Mouse (Mus musculus) c-Kit-negative CD71-positive TER-119-positive erythroid progenitor cells, embryonic 14.5 days (primary cell): Measurements from ENCODE around the gene Pla2g2d.

Experiments
- DNase-seq: peaks from one replicate; pipeline ENCODE4 v3.0.0-alpha.2; 2013; ENCODE audit warnings: low read depth, low spot score

Pla2g2d gene

DNA sequence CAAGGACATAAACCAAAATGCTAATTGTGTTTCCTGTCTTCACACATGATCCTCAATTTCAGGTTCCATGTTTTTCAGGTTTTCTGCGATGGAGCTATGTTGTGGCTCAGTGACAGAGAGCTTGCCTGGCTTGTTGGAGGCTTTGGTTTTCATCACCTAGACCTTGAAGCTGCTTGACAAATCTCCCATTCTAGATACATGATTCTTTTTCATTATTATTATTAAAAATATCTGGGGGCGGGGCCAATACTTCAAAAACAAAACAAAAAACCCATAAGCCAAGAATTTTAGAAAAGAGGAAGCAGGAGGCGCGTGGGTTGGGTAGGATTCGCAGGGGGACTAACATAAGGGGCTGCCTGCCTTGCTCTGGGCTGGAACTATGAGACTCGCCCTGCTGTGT is at the start of gene Pla2g2d:
Gene Pla2g2d (plus strand): TSS at position 301 of the 400 bp plus-strand sequence.
- no peak for DNase-seq

DNA sequence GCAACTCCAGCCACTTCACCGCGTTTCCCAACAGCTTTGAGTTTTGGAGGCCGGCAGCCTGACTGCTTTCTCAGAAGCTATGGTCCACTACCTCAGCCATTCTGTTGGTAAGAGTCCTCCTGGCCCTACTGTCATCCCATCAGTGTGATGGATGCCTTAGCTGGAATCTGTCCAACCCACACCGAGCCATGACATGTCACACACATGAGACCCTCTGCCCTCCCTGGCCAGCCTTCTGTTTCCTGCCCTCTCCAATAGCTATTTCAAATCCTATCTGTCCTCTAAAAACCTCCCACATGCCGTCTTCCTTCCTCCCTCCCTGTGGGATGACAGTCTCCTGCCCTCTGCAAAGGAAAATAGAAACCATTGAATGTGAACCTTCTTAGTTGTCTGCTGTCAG is 49.8 kb upstream of the Pla2g2d start:
- no peak for DNase-seq

DNA sequence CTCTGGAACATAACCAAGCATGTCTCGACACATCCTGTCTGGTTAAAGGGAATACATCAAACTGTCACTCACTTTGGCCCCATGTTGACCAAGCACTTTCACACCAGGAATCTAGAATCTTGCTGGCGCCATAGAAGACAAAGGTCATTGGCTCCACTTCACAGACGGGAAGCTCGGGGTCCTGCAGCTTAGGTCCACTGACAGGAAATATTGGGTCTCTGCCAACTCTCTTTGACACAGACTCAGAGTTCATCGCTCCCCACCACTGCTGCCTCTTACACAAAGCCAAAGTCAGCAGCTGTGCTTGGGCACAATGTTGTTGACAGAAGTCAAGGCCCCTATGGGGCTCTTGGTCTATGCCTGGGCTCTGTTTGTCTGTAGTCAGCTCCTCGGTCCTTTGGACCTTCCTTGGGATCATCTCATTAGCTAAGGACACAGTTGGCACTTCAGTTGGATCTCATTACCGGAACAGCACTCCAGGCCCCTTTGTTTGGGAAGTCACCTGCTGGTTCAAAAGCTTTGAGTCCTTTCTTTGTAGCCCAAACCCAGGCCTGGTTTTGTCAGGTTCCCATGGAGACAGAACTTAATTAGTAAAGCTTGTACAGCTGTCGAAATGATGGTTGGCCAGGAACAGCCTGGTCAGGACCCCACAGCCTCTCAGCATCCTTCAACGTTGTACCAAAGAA is 46.4 kb upstream of the Pla2g2d start:
- DNase-seq, result no peak

DNA sequence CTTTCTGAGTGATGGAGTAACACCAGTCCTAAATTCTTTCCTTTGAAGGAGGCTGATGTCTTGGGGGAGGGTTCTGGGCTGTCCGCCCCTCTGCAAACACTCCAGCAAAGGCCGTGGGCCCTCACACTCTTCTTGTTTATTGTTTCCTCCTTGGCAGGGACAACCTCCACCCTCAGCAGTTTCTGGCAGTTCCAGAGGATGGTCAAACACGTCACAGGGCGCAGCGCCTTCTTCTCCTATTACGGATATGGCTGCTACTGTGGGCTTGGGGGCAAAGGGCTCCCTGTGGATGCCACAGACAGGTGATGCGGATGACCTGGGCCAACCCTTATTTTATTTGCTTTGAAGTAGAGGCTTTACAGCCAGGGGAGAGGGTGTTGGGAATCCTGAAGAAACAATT is 41.4 kb upstream of the Pla2g2d start:
- no peak for DNase-seq

DNA sequence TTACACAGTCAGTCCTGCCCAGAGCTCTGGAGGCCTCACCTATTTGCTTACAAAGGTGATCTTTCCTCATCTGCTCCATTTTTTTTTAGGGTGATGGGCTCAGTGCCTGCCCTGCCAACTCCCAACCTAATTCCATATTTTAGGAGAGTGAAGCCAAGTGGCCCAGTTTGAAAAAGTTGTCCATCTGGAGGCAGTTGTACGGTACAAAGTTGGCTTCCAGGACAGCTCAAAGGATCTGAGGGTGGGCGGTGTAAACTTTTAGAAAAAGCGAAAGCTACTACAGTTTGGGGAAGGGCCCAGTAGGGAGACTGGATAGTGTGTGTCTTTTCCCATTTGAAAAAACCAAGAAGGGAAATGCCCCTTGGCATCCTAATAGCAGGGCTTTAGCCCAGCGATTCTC is 40.7 kb upstream of the Pla2g2d start:
- no peak for DNase-seq

DNA sequence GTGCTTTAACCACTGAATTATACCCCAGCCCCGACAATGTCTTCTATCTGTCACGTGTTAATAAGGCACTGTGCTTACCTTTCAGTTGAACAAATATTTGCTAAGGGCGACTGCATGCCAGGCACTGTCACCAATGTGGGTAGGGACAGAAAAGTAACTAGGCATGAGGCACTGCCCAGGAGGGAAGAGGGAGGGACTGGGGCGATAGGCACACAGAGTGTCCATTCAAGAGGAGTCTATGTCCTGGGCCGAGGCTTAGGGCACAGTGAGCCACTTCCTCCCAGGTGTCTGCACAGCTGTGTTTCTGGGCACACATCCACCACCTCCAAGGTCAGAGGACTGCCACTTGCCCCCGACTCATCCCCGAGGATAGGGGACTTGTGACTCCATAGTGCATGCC is 38.5 kb upstream of the Pla2g2d start, which contains the start of gene Ubxn10:
Gene Ubxn10 (minus strand): TSS at position 137 of the 400 bp plus-strand sequence.
- DNase-seq, result no peak

DNA sequence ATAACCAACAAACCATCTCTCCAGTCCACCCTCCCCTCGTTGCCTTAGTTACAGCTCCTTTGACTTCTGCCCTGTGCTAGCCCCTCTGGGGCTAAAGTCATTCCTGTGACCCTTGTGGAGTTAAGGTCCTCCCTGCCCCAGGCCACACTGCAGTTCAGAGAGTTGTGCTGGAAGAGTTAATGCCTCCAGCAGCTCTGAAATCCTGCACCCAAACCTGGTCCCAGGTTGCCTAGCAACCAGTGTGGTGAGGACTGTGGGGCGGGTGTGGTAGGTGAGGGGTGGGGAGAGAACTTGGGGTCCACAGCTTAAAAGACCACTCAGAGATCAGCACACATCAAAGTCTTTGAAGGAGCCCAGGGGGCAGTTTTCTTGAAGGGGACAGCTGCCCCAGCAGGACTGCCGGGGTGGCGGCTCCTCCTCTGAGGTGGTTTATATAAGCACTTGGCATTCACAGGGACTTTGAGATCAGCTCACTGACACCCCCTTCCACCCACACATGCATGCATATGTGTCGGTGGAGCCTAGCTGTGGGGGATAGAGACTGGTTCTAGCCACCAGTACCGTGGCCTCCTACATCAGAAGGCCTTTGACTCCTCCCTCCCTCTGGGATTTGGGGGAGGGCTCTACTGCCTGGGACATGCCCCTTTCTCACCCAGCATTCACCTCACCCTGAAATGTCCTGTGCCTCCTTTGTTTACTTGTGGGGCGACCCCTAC is 36.2 kb upstream of the Pla2g2d start:
- DNase-seq, result no peak

DNA sequence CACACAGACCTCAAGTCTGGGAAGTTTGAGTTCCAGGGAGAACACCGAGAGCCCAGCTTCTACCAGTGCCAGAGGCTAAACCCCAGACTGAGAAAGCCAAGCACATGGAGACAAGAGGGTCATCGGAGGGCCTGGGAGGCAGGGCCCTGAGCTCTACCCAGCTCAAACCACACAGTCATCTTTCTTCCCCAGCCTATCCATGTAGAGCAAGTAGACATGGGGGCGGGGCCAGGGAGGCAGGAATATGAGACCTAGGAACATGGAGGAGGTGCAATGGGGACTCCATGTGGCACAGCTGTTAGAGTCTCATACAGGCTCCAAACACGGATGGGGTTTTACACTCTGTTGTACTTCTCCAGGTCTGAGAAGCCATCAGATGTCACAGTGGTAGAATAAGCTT is 29.7 kb upstream of the Pla2g2d start:
- DNase-seq, result no peak

DNA sequence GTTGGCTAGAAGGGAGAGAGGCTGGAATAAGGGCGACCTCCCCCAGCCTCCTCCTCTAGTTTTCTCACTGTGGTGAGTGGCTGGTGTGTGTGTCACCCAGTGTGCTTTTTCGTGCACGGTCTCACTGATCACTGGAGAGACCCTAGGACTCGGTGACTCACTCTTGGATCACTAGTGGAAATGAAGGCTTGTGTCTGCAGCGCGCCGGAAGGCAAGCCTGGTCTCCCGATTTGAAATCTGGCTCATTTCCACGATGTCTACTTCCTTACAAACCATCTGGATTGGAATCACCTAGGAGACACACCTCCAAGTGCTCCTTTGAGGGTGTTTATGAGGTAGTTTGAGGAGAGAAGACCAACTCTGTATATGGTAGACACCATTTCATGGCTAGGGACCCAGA is 28.7 kb upstream of the Pla2g2d start:
- no peak for DNase-seq

DNA sequence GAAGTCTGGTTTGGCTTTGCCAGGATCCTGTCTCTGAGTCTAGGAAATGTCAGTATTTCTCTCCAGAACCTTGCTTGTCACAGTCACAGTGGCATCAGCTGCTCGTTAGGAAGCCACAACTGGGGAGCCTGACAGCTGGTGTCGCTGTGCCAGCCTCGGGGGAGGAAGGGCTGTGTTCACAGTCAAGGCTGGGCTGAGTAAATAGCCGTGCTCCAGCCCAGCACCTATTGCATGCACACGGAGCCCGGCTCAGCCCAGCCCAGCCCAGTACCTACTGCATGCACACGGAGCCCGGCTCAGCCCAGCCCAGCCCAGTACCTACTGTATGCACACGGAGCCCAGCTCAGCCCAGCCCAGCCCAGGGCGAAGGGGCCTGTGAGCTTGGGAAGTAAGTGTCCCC is 27.7 kb upstream of the Pla2g2d start:
- no peak for DNase-seq

DNA sequence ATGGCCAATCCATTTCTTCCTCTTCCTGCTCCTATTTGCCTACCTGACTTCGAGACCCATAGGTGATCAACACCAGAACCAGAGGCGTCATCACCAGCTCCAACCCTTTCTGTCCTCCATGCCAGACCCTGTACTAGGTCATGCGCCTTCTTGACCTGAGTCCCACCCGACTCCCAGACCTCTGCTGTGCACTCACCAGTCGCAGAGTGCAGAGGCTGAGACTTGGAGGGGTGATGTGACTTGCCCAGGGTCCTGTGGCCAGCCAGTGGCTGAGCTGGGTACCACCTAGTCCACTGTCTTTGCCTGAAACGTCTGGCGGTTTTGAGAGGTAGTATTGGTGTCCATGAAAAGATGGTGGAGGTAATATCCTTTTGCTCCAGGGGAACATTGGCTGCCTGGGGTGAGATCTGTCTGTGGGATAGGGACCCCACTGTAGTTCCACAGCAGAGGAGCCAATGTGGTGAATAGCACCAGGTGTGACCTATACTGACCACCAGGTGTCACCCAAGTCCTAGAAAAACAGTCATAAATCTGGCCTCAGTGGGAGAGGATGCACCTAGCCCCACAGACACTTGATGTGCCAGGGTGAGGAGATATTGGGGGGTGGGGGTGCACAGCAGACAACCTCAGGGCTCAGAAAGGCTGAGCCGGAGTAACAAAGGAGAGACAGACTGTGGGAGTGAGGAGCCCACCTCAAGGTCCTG is 27.0 kb upstream of the Pla2g2d start:
- no peak for DNase-seq

DNA sequence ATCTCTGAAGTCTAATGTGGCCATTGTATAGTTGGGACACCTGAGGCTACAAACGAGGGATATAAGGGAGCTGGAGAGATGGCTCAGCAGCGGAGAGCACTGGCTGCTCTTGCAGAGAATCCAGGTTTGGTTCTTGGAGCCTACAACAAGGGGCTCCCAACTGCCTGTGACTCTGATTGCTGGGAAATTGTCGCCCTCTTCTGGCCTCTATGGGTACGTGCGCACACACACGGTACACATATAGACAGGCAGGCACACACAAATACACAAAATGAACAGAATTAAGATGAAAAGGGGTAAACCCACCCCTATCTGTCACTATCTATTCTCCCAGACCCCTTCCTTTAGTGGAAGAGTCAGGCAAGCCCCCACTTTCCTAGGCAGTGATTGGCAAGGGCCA is 22.9 kb upstream of the Pla2g2d start:
- DNase-seq, result no peak

DNA sequence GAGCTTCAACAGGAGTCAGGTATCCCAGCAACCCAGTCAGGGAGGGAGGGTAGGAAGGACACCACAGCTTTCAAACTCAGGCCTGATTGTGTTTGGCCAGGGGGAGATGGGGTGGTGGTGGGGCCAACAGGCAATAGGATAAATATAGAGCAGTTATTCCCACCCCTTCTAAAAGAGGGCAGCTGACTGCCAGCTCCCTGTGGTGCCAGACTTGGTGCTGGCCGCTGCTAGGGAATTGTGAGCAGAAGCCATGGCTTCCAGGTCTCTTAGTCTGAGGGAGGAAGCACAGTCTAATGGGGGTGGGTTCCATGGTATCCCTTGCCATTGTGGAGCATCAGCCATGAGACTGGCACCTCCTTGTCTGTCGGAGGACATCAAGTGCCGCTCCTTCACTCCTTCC is 21.9 kb upstream of the Pla2g2d start:
- no peak for DNase-seq

DNA sequence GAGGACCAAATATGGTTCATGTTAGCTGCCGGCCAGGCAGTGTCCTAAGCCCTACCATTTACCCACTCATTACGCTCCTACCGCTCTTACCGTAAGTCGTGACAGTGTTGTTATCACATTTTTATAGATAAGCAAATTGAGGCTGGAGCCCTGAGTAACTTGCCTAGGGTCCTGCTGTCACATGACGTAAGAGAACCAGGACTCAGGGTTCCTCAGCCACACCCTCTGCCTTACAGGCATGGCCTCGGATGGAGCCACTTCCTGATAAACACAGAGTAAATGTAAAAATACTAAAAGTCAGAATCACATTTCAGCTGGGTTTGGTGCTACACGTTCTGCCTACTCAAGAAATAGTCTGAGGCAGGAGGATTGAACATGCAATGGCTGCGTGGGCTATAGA is 21.1 kb upstream of the Pla2g2d start:
- no peak for DNase-seq

DNA sequence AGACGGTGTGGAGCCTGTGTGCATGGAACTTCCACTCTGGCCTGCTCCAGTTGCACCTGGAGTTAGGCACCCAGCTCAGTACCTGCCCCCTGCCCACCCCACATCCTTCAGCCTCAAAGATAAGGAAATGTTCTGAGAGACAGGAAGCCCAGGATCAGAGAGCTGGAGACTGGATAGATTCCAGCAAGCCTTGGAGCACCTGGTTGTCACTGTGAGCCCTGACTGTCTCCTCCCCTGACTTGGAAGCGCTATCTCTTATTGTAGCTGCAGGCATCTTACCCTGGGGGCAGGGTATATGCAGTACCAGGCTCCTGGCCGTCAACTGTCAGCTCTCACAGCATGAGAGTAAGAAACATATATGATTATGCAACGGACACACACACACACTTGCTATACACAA is 20.1 kb upstream of the Pla2g2d start:
- no peak for DNase-seq

DNA sequence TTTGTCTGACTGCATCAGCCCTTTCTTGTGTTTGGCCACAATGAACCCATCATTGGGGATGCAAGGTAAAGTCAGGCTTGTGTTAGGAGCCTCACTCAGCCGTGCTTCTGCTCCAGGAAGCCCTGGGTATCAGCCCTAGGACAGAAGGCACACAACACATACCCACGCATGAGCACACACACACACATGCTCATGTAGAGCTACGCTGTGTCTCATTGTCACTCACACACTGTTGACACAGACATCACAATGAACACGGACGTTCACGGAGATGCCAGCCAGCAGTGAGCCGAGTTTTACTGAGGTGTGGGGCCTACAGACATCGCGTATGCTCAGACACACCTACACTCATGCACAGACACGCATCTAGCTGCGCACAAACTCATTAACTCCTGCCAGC is 19.6 kb upstream of the Pla2g2d start:
- no peak for DNase-seq

DNA sequence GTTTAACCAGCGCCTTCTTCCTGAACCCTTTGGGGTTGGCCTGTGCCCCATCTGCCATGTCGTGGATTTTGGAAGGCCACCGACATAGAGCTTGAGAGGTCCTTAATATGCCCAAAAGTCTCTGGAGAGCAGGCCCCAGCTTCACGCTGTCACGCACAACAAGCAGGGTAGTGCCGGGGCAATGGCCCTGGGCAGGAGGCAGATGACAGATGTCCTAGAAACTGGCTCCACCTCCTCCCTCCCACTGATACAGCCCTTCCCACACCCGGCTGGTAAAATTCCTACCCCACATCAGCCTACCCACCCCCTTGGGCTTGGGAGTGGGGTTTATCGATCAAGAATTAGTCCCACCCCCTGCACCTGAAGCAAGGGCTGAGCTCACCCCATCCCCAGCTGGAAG is 18.1 kb upstream of the Pla2g2d start, which contains the start of gene Pla2g2f:
Gene Pla2g2f (minus strand): TSS at position 211 of the 400 bp plus-strand sequence.
- no peak for DNase-seq

DNA sequence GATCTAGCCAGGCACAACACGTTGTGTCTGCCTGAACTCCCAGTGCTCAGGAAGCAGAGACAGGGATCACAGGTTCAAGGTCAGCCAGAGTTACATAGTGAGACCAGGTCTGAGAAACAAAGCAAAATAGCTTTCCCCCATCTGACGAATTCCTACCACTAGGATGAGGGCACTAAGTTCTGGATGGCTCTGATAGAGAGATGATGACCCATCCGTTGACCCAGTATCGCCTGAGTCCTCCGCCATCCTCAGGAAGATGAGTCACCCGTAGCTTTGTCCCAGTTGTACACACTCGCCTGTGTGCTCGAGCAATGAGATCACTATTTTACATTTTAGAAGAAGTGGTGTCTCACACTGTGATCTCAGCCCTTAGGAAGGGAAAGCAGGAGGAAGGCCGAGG is 13.3 kb upstream of the Pla2g2d start:
- no peak for DNase-seq

DNA sequence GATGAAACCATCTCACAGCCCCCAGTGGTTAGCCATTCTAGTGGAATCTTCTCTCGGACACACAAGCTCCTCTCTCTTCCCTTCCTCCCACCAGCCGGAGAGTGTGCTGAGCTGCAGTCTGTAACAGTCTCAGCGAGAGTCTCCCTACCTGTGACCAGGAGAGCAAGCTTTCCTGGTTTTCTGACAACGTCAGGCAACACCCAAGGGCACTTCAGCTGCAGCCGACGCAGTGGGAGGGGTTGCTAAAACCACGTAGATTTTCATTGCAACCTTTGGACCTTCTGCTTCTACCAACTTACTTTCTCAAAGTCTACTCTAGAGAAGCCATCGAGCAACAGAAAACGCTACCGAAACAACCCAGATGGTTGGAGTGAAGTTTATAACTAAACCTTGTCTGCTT is 3.6 kb upstream of the Pla2g2d start:
- no peak for DNase-seq

DNA sequence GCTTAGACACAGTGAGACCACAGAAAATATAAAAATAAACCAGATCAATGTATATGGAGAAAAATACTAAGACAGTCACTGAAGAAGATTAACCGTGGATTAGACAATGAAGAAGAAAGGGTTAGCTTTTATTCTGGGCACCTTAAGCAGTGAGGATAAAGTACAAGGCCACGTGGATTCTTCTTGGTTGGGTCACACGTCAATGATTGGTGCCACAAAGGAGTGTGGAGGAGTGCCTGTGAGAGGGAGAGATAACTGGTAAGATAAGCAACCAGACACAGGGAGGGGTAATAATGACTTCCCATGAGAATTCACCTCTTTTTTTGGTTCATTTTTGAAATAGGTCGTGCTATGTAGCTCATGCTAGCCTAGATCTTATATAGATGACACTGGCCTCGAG is 3.1 kb upstream of the Pla2g2d start:
- no peak for DNase-seq

DNA sequence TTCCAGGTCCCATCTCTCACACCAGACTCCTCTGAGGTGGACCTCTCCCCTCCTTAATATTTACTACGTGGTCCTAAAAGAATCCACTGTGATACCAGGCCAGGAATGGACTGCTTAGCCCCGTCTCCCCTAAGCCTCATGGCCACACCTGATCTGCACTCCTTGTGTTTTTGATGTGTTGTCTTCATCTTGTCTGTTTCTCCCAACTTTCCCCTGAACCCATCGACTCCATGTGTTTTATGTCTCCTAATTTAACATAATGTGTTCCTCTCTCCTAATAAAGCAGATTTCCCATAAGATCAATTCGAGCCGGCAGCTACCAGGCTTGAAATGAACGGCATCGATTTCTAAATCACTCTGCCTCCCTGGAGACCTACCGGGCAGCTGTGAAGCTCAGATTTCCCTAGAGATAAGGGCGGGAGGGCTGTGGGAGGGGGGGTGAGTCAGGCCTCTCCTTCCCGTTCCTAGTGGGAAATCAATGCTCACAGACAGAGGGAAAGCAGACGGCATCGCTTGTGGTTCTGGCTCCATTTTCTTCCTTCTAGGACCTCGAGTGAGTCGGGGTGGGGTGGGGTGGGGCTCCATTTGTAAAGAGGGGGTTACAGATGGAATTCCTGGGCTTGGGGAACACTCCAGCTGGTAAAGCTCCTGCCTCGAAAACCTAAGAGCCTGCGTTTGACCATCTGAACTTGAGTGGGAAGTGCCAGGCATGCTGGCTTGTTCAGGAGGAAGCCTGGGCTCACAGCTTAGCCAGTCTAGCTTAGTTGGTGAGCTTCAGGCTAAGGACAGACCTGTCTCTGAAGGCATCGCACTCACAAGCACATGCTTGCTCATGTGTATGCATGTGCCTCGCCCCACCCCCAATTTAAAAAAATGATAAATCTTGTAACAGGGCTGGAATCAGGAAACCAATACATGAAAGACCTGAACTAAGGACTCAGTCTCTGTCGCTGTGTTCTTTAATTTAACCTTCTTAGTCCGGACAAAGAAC is 2.2 kb downstream of the Pla2g2d start:
- no peak for DNase-seq

DNA sequence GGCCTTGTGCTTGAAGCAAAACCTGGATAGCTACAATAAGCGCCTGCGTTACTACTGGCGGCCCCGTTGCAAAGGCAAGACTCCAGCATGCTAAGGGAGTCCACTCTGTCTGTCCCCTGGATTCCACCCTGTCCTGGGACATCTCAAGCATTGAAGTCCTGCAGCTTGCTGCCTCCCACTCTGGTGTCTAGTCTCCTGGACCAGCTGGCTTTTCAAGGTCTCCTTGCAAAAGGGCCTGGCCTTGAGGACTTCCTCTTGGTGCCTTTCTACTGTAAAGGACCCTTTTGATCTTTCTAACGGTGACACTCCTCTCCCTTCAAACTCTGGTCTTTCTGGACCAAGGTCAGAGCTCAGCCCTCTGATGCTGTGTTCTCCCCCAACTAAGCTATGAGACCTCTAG is 4.8 kb downstream of the Pla2g2d start:
- DNase-seq, result no peak
